Mouse (Mus musculus) brain, embryonic 14.5 days (tissue): ENCODE measurements around the gene Stard13.

Source experiments
- CTCF ChIP-seq: fragments of 200-500 bp; IDR thresholded peaks from 2 replicates; pipeline ENCODE4 v1.5.1; 2012; ENCODE audit warnings: inconsistent platforms, mild to moderate bottlenecking, moderate library complexity, borderline replicate concordance; ENCODE audit not compliant: insufficient read depth, insufficient read length; ENCODE audit errors: extremely low read depth
- POLR2A ChIP-seq: fragments of 200-500 bp; IDR thresholded peaks from 2 replicates; pipeline ENCODE4 v1.6.1; 2012; ENCODE audit warnings: mild to moderate bottlenecking, inconsistent platforms, borderline replicate concordance; ENCODE audit not compliant: poor library complexity, insufficient read depth, insufficient read length, severe bottlenecking; ENCODE audit errors: extremely low read depth

DNA sequence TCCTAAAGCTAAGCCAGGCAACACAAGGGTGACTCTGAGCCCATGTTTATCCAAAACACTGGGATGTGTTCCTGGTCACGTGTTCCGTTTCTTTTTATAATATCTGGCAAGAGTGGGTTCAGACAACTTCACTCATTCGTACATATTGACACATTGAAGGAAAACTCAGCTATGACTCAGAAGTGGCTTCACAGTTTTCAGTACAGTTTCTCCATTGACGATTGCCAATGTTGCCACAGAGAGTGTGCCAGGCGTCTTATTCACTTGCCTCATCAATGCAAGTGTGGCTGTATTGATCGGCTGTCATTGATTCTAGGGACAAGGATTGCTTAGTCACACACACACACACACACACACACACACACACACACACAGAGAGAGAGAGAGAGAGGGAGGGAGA lies 187.5 kb downstream of the Stard13 start:
- no peak for TF ChIP-seq CTCF
- TF ChIP-seq POLR2A: no peak
